Mouse (Mus musculus): ENCODE results near the gene Casc1. TPM values are rescaled to one million over a fixed set of nuclear protein-coding genes. Genes with fewer than 3 reads are reported as not detected.
"Not testable (repeated sequence)": the region's sequence is repeated elsewhere in the genome, so short reads cannot be mapped to it uniquely, and the experiment has no call there.

Gene Casc1
- total and polyA plus RNA-seq, 3 experiments: 0.15 to 0.22 TPM; not detected in 1

- TF ChIP-seq CHD1 (IDR thresholded peaks at IDR 0.05; ENCODE audit: low read depth, low read length) (no peak), ZMIZ1 (IDR thresholded peaks at IDR 0.05; ENCODE audit: low read depth, low read length) (no peak), SMC3 (IDR thresholded peaks at IDR 0.05; ENCODE audit: low read depth, low read length) (no peak), RAD21 (IDR thresholded peaks at IDR 0.05; ENCODE audit: low read depth, low read length) (no peak), TAL1 (IDR thresholded peaks at IDR 0.05; ENCODE audit: low read length) (no peak), USF1 (IDR thresholded peaks at IDR 0.05; ENCODE audit: low read depth, low read length) (no peak), KAT2A (conservative IDR thresholded peaks at IDR 0.05; ENCODE audit: low read depth, low read length) (no peak), TCF12 (IDR thresholded peaks at IDR 0.05; ENCODE audit: low read depth, low read length) (no peak), CHD2 (IDR thresholded peaks at IDR 0.05; ENCODE audit: low read length) (no peak)
- Histone ChIP-seq H3K4me1 (ENCODE audit: control insufficient read depth in 1 of 2, insufficient read depth in 2 of 2, low read length in 2 of 2) (no peaks in the 10 kb centered on the region), H3K79me2 (ENCODE audit: control insufficient read depth, insufficient read depth, low read length, poor library complexity) (peaks cover 9% of the 10 kb centered on the region; the same call in 1 of the 2 replicates), H3K9me3 (replicated peaks; ENCODE audit: insufficient read depth, low read length) (no peaks in the 10 kb centered on the region), H3K4me3 (ENCODE audit: control insufficient read depth in 1 of 2, insufficient read depth in 1 of 2, low read depth in 2 of 2, low read length in 2 of 2) (no peak overlapping the region), H3K36me3 (ENCODE audit: control insufficient read depth in 1 of 2, insufficient read depth in 2 of 2, low read length in 2 of 2) (peaks cover 0 to 4% of the 10 kb centered on the region in 2 experiments; a peak in 1 of 4 replicates), H3K27me3 (ENCODE audit: control insufficient read depth in 1 of 2, insufficient read depth in 2 of 2, low read length in 2 of 2) (no peaks in the 10 kb centered on the region), H3K9ac (ENCODE audit: control insufficient read depth, low read depth, low read length, poor library complexity, severe bottlenecking) (no peak overlapping the region), H3K27ac (ENCODE audit: control insufficient read depth, low read depth, low read length) (no peak overlapping the region)
- no peak for DNase-seq (ENCODE audit: low read depth, low spot score)
These were observed 75.0 kb downstream of the Casc1 start for GRCm38 (mm10) chr6:145135804-145136203.

DNA sequence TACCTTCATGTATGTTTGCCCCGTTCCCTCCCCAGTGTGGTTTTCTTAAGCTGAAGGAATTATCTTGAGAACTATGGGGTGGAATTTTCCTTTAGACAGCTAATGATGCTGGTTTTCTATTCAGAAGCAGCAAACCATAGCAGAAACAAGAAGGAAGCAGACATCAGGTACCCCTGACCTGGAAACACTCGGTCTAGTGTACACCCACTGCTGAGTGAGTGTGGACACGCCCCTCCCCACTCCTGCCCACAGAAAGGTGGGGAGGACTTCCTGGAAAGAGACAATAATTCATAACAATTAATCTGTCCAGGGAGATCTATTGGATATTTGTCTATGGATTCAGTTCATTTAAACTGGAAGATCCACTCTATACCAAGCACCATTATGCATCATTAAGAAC is 75.5 kb downstream of the Casc1 start:
- peaks cover 9% of the 10 kb centered on the region; the same call in 1 of the 2 replicates for H3K79me2 ChIP-seq (ENCODE audit: control insufficient read depth, insufficient read depth, low read length, poor library complexity)
- no peak overlapping the region for H3K27ac ChIP-seq (ENCODE audit: control insufficient read depth, low read depth, low read length)
- H3K9ac ChIP-seq (ENCODE audit: control insufficient read depth, low read depth, low read length, poor library complexity, severe bottlenecking): no peak overlapping the region
- TF ChIP-seq MAFK (IDR thresholded peaks at IDR 0.05; ENCODE audit: borderline replicate concordance, low read depth, low read length): no peak
- no peak for TF ChIP-seq MXI1 (IDR thresholded peaks at IDR 0.05; ENCODE audit: low read depth, low read length)
- TF ChIP-seq CTCF (IDR thresholded peaks at IDR 0.05 in 2 of 3, conservative IDR thresholded peaks at IDR 0.05 in 1 of 3; ENCODE audit: control insufficient read depth in 1 of 3, insufficient read depth in 1 of 3, low read depth in 2 of 3, low read length in 3 of 3, poor library complexity in 1 of 3, severe bottlenecking in 1 of 3): no peak
- no peak for TF ChIP-seq USF2 (IDR thresholded peaks at IDR 0.05; ENCODE audit: borderline replicate concordance in 1 of 2, insufficient read depth in 1 of 2, low read depth in 1 of 2, low read length in 2 of 2)
- TF ChIP-seq HCFC1 (IDR thresholded peaks at IDR 0.05; ENCODE audit: low read depth, low read length): no peak
- TF ChIP-seq POLR2AphosphoS5 (IDR thresholded peaks at IDR 0.05; ENCODE audit: borderline replicate concordance, low read depth, low read length): no peak
- TF ChIP-seq MAX (IDR thresholded peaks at IDR 0.05; ENCODE audit: low read length): no peak
- TF ChIP-seq MYC (IDR thresholded peaks at IDR 0.05; ENCODE audit: low read depth, low read length): no peak
- no peak for TF ChIP-seq NELFE (IDR thresholded peaks at IDR 0.05; ENCODE audit: low read depth, low read length)
- no peak for TF ChIP-seq MYB (IDR thresholded peaks at IDR 0.05; ENCODE audit: low read depth, low read length)
- no peak for TF ChIP-seq GATA1 (IDR thresholded peaks at IDR 0.05; ENCODE audit: low read depth, low read length)
- no peak overlapping the region for H3K4me3 ChIP-seq (ENCODE audit: control insufficient read depth in 1 of 2, insufficient read depth in 1 of 2, low read depth in 2 of 2, low read length in 2 of 2)
- no peaks in the 10 kb centered on the region for H3K9me3 ChIP-seq (replicated peaks; ENCODE audit: insufficient read depth, low read length)
- H3K36me3 ChIP-seq (ENCODE audit: control insufficient read depth in 1 of 2, insufficient read depth in 2 of 2, low read length in 2 of 2): peaks cover 2 to 4% of the 10 kb centered on the region in 2 experiments; a peak in 2 of 4 replicates
- H3K4me1 ChIP-seq (ENCODE audit: control insufficient read depth in 1 of 2, insufficient read depth in 2 of 2, low read length in 2 of 2): no peaks in the 10 kb centered on the region; a peak in 1 of 4 replicates
- H3K27me3 ChIP-seq (ENCODE audit: control insufficient read depth in 1 of 2, insufficient read depth in 2 of 2, low read length in 2 of 2): no peaks in the 10 kb centered on the region
- no peak for DNase-seq (ENCODE audit: low read depth, low spot score)

DNA sequence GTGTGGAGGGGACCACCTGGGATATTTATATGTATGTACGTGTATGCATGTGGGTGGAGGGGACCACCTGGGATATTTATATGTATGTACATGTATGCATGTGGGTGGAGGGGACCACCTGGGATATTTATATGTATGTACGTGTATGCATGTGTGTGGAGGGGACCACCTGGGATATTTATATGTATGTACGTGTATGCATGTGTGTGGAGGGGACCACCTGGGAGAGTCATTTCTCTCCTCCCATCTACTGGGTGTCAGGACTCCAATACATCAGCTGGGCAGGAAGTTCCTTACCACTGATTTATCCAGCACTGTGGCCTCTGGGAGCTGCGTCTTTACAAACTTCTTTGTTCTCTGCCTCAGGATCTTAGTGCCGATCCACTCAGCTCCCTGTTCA is 77.8 kb downstream of the Casc1 start:
- H3K79me2 ChIP-seq (ENCODE audit: control insufficient read depth, insufficient read depth, low read length, poor library complexity); H3K9me3 ChIP-seq (replicated peaks; ENCODE audit: insufficient read depth, low read length); H3K9ac ChIP-seq (ENCODE audit: control insufficient read depth, low read depth, low read length, poor library complexity, severe bottlenecking); H3K4me3 ChIP-seq (ENCODE audit: control insufficient read depth in 1 of 2, insufficient read depth in 1 of 2, low read depth in 2 of 2, low read length in 2 of 2); H3K36me3 ChIP-seq (ENCODE audit: control insufficient read depth in 1 of 2, insufficient read depth in 2 of 2, low read length in 2 of 2); DNase-seq (ENCODE audit: low read depth, low spot score); H3K27ac ChIP-seq (ENCODE audit: control insufficient read depth, low read depth, low read length); H3K27me3 ChIP-seq (ENCODE audit: control insufficient read depth in 1 of 2, insufficient read depth in 2 of 2, low read length in 2 of 2); H3K4me1 ChIP-seq (ENCODE audit: control insufficient read depth in 1 of 2, insufficient read depth in 2 of 2, low read length in 2 of 2): not testable (repeated sequence)
